Mouse (Mus musculus): ENCODE measurements around the gene Angel1. TPM values are rescaled to one million over a fixed set of nuclear protein-coding genes. Genes with fewer than 3 reads are reported as not detected.

The Angel1 gene
- polyA plus RNA-seq, 1 experiment from 2014 or later: 11.9 TPM

DNA sequence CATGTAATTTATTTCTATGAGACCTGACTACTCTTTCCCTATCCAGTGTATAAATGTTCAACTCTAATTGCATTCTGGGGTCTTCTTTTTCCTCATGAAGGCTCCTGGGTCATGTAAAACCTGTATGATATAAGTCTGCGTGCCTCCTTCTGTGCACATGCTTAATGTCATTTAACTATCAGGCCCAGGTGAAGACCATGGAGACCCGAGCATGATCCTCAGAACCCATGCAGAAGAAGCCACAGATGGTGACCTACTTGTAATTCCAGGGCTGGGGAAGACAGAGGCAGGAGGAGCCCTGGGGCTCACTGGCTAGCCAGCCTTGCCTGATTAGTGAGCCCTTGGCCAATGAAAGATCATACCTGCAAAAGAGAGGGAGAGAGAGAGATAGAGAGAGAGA, 65.8 kb downstream of the Angel1 start:
- Histone ChIP-seq H3K9me3 (replicated peaks) (no peaks in the 10 kb centered on the region), H3K36me3 (no peaks in the 10 kb centered on the region), H3K4me1 (0 out of 2 replicates have a peak, but pooled peaks cover 5% of the 10 kb centered on the region), H3K27ac (no peak overlapping the region; the same call in 1 of the 2 replicates), H3K27me3 (ENCODE audit: low read depth, poor library complexity, severe bottlenecking) (0 out of 2 replicates have a peak, but pooled peaks cover 5% of the 10 kb centered on the region), H3K4me3 (no peak overlapping the region)
- DNase-seq (ENCODE audit: low spot score): no peak
- WGBS: 82% methylated on average over 2 of the region's 2 CpGs

DNA sequence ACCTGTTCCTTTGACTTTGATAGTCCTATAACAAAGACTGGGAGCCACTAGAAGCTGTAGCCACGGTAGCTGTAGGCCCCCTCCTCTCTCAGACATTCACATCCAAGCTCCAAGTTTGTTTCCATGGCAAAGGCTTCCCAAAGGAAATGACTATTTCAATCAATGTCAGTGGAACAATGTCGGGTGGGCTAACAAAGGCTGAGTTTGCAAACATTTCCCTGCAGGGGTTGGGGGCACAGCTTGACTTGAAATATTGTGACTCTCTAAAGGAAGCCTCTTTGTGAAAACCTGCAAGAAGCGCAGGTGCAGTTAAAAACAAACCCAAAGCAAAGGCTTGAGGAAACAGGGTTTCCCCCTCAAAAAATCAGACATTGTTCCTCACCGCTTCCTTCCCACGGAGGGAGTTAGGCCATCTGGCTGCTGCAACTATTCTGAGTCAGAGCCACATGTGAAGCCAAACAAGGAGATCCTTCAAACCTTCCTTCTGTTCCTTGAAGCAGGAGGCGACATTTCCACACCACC, 66.8 kb downstream of the Angel1 start:
- H3K27me3 ChIP-seq (ENCODE audit: low read depth, poor library complexity, severe bottlenecking): 0 out of 2 replicates have a peak, but pooled peaks cover 6% of the 10 kb centered on the region
- no peak for DNase-seq (ENCODE audit: low spot score)
- 51% methylated on average over 6 of the region's 6 CpGs for WGBS
- no peak overlapping the region for H3K4me3 ChIP-seq
- H3K9me3 ChIP-seq (replicated peaks): no peaks in the 10 kb centered on the region
- H3K36me3 ChIP-seq: no peaks in the 10 kb centered on the region
- H3K27ac ChIP-seq: no peak overlapping the region; the same call in 1 of the 2 replicates
- H3K4me1 ChIP-seq: peaks cover 8% of the 10 kb centered on the region

DNA sequence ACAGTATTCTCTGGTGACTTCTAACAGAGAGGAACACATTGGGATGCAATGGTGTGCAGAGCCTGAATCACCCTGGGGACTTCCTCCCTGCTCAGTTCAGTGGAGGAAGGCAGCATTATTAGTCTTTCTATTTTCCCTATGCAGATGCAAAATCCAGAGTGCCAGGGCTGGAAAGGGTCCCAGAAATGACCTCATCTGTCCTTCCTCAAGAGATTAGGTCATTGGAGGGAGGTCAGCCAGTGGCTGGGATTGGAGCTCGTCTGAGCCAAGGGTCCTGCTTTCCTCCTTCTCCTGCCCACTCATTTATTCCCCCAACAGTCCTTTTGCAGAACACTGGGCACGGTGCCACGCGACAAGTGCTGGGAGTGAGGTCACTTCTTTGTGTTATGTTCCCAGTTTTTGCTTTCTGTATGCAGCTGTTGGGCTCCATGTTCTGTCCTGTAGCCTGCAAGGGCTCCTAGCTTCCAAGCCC, 73.7 kb downstream of the Angel1 start:
- H3K4me1 ChIP-seq: peaks cover 9% of the 10 kb centered on the region
- no peak overlapping the region for H3K27ac ChIP-seq
- no peak for DNase-seq (ENCODE audit: low spot score)
- H3K36me3 ChIP-seq: no peaks in the 10 kb centered on the region
- 81% methylated on average over 4 of the region's 4 CpGs for WGBS
- no peak overlapping the region for H3K4me3 ChIP-seq
- H3K27me3 ChIP-seq (ENCODE audit: low read depth, poor library complexity, severe bottlenecking): 0 out of 2 replicates have a peak, but pooled peaks cover 8% of the 10 kb centered on the region
- no peaks in the 10 kb centered on the region for H3K9me3 ChIP-seq (replicated peaks)

DNA sequence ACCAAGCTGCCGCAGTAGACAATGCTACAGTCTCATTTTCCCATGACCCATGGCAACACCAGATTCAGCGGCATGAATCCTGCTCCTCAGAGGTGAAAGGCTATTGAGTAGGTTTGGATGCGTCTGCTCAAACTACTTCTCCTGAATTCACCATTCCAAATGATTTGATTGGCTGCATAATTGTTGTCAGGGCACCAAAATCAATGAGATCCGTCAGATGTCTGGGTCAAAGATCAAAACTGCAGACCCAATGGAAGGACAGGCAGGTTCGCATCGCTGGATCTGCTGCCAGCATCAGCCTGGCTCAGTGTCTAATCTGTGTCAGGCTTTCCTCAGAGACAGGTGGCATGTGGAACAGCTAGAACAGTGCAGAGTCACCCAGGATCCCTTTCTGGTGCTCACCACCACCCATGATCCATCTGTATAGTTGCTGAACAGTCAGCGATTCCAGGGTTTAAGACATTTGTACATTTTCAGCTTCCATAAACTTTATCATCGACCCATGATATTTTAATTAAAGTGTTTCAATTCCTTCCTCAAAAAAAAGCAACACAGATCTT, 74.9 kb downstream of the Angel1 start:
- Histone ChIP-seq H3K27me3 (ENCODE audit: low read depth, poor library complexity, severe bottlenecking) (0 out of 2 replicates have a peak, but pooled peaks cover 8% of the 10 kb centered on the region), H3K4me1 (peaks cover 21% of the 10 kb centered on the region), H3K4me3 (no peak overlapping the region), H3K9me3 (replicated peaks) (no peaks in the 10 kb centered on the region), H3K36me3 (no peaks in the 10 kb centered on the region), H3K27ac (no peak overlapping the region)
- no peak for DNase-seq (ENCODE audit: low spot score)
- 92% methylated on average over 8 of the region's 8 CpGs for WGBS

Other genes with a start within 250 kb of the Angel1 start
- gene Vash1, start 47.8 kb downstream of the Angel1 start, polyA plus RNA-seq (2016; fragmentation: Nextera tagmentation; extraction: Ambion mirVana): 9.2 and 9.5 TPM in 2 replicates
- gene Lrrc74a, start 7.9 kb upstream of the Angel1 start, polyA plus RNA-seq (2016; fragmentation: Nextera tagmentation; extraction: Ambion mirVana): not detected in 2 replicates
- 11.9 and 22.6 TPM in 2 replicates for gene Irf2bpl, start 158.3 kb upstream of the Angel1 start, polyA plus RNA-seq (2016; fragmentation: Nextera tagmentation; extraction: Ambion mirVana)
- 31.8 and 37.7 TPM in 2 replicates for gene Cipc, start 220.6 kb upstream of the Angel1 start, polyA plus RNA-seq (2016; fragmentation: Nextera tagmentation; extraction: Ambion mirVana)

Measured in limb, embryonic 10.5 days (tissue).